Mouse (Mus musculus) midbrain, embryonic 15.5 days (tissue): ENCODE results near the gene Olfr625-ps1. TPM values are rescaled to one million over a fixed set of nuclear protein-coding genes. Genes with fewer than 3 reads are reported as not detected.
"Not testable (repeated sequence)": the region's sequence is repeated elsewhere in the genome, so short reads cannot be mapped to it uniquely, and the experiment has no call there.

Experiments
- ATAC-seq: fragments of 200-750 bp; cut with Nextera tagmentation; replicated peaks from 2 replicates; pipeline ENCODE4 v1.8.0; 2017; ENCODE audit warnings: moderate TSS enrichment
- H3K27ac ChIP-seq: fragments of 300-500 bp; sonication (generic); 2 replicates; pipeline ENCODE4 v1.5.1; 2015; ENCODE audit warnings: mild to moderate bottlenecking, inconsistent platforms
- H3K27me3 ChIP-seq: fragments of 300-500 bp; sonication (generic); replicated peaks from 2 replicates; pipeline ENCODE4 v1.6.1; 2015; ENCODE audit warnings: inconsistent platforms
- H3K36me3 ChIP-seq: fragments of 300-500 bp; sonication (generic); replicated peaks from 2 replicates; pipeline ENCODE4 v1.6.1; 2015; ENCODE audit warnings: inconsistent platforms
- H3K4me1 ChIP-seq: fragments of 300-500 bp; sonication (generic); 2 replicates; pipeline ENCODE4 v1.6.1; 2015; ENCODE audit warnings: inconsistent platforms
- H3K4me2 ChIP-seq: fragments of 300-500 bp; sonication (generic); 2 replicates; pipeline ENCODE4 v1.6.1; 2015; ENCODE audit warnings: inconsistent platforms, mild to moderate bottlenecking, moderate library complexity
- H3K4me3 ChIP-seq: fragments of 300-500 bp; sonication (generic); 2 replicates; pipeline ENCODE4 v1.5.1; 2015; ENCODE audit warnings: mild to moderate bottlenecking, inconsistent platforms
- H3K9ac ChIP-seq: fragments of 300-500 bp; sonication (generic); 2 replicates; pipeline ENCODE4 v1.6.1; 2015; ENCODE audit warnings: mild to moderate bottlenecking, inconsistent platforms
- H3K9me3 ChIP-seq: fragments of 300-500 bp; sonication (generic); 2 replicates; pipeline ENCODE4 v1.6.1; 2016; ENCODE audit warnings: inconsistent platforms
- WGBS: fragments of 180-500 bp; shearing (Covaris S2); methylation state at CpG from one replicate; pipeline ENCODE4 v1.1.7; 2015; ENCODE audit warnings: mixed read lengths; 5-methylcytosine and 5-hydroxymethylcytosine counted together
- polyA plus RNA-seq: library from polyadenylated mRNA; unstranded; fragments of >200 nt; fragmentation: Nextera tagmentation; extraction: Ambion mirVana; gene quantifications from 2 replicates; pipeline ENCODE4 v1.2.1, GENCODE M21; 2015

Gene Olfr625-ps1
- not detected in 2 replicates for polyA plus RNA-seq

DNA sequence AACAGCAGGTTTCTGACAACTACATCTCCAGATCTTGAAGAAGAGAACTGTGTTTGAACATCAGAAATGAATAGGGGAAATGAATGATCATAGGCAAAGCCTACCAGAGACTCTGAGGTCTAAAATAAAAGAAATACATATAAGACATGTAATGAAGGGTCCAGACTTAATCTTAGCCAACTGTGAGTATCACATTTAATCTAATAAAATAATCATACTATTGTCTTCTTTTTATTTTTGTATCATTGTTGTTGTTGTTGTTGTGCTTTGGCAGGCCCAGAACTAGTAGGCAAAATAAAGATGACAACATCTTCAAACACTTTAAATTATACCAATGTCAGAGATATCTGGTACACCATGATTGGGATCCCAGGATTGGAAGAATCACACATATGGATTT lies at the start of gene Olfr625-ps1:
TSS of gene Olfr625-ps1 (plus strand) at position 301 of the 400 bp plus-strand sequence.
- H3K9me3 ChIP-seq, result no peaks in the 10 kb centered on the region
- no peak for ATAC-seq
- no peak within 1 kb of the TSS for H3K4me3 ChIP-seq
- no peaks in the 10 kb centered on the region for H3K36me3 ChIP-seq
- H3K27ac ChIP-seq, result no peak within 1 kb of the TSS
- H3K4me1 ChIP-seq, result no peaks in the 10 kb centered on the region
- no peak within 1 kb of the TSS for H3K9ac ChIP-seq
- no peak within 1 kb of the TSS for H3K4me2 ChIP-seq
- H3K27me3 ChIP-seq, result no peaks in the 10 kb centered on the region

DNA sequence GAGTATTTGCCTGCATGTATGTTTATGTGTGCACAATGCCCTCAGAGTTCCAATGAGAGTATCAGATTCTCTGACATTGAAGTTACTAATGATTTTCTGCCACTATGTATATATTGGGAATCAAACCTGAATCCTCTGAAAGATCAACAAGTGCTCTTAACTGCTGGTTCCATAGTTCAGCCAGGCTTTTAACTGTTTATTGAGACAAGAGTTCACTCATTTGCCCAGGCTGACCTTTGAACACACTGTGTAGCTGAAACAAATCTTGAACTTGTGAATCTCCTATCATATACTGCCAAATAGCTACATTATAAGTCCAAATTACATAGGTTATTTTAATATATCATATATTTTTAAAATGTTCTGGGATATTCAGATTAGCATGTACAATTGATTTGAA lies 45.7 kb upstream of the Olfr625-ps1 start:
- Histone ChIP-seq H3K27ac (no peak overlapping the region), H3K36me3 (no peaks in the 10 kb centered on the region), H3K27me3 (no peaks in the 10 kb centered on the region), H3K9me3 (no peaks in the 10 kb centered on the region), H3K4me2 (no peak overlapping the region), H3K4me1 (no peaks in the 10 kb centered on the region), H3K9ac (no peak overlapping the region), H3K4me3 (no peak overlapping the region)
- ATAC-seq, result no peak

DNA sequence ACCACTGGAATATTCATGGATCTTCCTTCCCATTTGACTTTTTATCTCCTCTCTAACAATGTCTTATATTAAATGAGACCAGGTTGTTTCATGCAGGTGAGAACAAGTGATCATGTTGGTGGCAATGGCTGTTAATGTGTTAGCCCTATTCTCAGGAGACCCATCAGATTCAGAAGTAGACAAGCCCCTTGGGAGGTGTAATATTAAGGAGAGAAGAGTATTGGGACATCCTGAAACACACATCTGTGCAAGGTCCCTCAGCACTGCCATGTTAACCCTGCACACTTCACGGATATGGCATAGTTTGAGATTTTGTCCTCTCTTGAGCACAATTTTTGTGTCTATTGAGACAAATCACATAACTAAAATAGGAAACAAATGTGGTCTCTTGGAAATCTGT lies 39.9 kb upstream of the Olfr625-ps1 start, which contains the start of gene Olfr622:
TSS of gene Olfr622 (minus strand) at position 101 of the 400 bp plus-strand sequence.
- WGBS, result 85% methylated on average over 1 of the region's 1 CpGs
- no peaks in the 10 kb centered on the region for H3K4me1 ChIP-seq
- H3K27me3 ChIP-seq, result no peaks in the 10 kb centered on the region
- H3K36me3 ChIP-seq, result no peaks in the 10 kb centered on the region
- no peak within 1 kb of the TSS for H3K4me3 ChIP-seq
- no peak within 1 kb of the TSS for H3K9ac ChIP-seq
- H3K27ac ChIP-seq, result no peak within 1 kb of the TSS
- H3K4me2 ChIP-seq, result no peak within 1 kb of the TSS
- no peaks in the 10 kb centered on the region for H3K9me3 ChIP-seq
- no peak for ATAC-seq

DNA sequence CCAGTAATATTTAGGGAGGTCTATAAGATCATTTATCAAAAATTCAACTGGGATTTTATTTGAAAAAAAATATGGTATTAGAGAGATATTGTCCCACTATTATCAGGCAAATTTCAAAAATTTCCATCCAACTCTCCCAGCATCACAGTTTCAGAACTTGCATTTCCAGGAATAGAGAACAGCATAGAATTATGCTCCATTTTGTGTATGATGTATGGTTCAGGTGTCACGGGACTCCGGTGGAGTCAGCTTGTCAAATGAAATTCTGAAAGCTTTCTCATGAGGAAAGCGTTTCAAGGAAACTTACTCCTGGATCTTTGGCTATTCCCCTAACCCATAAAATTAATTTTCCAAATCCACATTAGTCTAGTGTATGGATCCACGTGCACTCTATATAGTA lies 38.5 kb upstream of the Olfr625-ps1 start:
- Histone ChIP-seq H3K36me3 (no peaks in the 10 kb centered on the region), H3K4me1 (no peaks in the 10 kb centered on the region), H3K4me2 (no peak overlapping the region), H3K27me3 (no peaks in the 10 kb centered on the region), H3K27ac (no peak overlapping the region), H3K4me3 (no peak overlapping the region), H3K9me3 (no peaks in the 10 kb centered on the region), H3K9ac (no peak overlapping the region)
- ATAC-seq, result no peak
- 94% methylated on average over 4 of the region's 4 CpGs for WGBS

DNA sequence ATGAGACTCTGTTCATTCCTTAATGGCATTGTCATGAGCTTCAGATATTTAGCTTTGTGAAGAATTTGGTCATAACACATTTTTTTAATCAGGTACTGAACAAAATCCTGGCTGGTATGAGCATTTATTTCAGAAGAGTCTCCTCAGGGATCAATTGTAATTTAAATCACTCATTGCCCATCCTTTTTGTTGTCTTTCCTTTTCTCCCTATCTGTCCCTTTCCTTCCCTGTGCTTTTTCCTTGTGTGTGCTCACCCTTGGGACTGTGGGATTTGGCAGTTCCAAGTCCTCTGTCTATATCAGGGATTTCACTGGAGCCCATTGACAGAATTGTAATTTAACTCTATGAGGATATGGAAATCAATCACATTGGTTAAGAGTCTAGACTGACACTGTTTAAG lies 18.9 kb upstream of the Olfr625-ps1 start, which contains the start of gene Olfr623:
TSS of gene Olfr623 (minus strand) at position 101 of the 400 bp plus-strand sequence.
- H3K9me3 ChIP-seq, result no peaks in the 10 kb centered on the region
- no peak within 1 kb of the TSS for H3K9ac ChIP-seq
- H3K4me3 ChIP-seq, result no peak within 1 kb of the TSS
- ATAC-seq, result no peak
- H3K4me1 ChIP-seq, result no peaks in the 10 kb centered on the region
- no peaks in the 10 kb centered on the region for H3K27me3 ChIP-seq
- H3K36me3 ChIP-seq, result no peaks in the 10 kb centered on the region
- H3K4me2 ChIP-seq, result no peak within 1 kb of the TSS
- H3K27ac ChIP-seq, result no peak within 1 kb of the TSS

DNA sequence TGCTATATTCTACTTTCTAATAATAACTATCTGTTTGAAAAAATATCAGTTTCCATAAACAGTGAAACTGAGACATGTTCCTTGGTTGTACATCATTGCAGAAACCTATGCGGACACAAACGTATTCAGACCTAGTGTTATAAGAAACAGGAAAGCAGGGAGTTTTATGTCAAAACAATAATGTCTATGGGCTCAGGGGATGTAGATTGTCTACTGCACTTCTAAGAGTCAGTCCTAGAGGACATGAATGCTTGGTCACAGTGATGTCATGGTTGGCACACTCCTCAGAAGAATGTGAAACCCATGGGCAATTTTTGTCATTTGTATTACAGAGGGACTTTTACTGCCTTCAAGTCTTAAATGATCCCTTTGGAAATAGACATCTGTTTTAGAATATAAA lies 11.4 kb upstream of the Olfr625-ps1 start, which contains the start of gene Olfr624:
TSS of gene Olfr624 (minus strand) at position 101 of the 400 bp plus-strand sequence.
- Histone ChIP-seq H3K9me3 (no peaks in the 10 kb centered on the region), H3K27me3 (no peaks in the 10 kb centered on the region), H3K4me1 (no peaks in the 10 kb centered on the region), H3K27ac (no peak within 1 kb of the TSS), H3K9ac (no peak within 1 kb of the TSS), H3K4me3 (no peak within 1 kb of the TSS), H3K4me2 (no peak within 1 kb of the TSS), H3K36me3 (no peaks in the 10 kb centered on the region)
- WGBS, result over 99% methylated on average over 2 of the region's 2 CpGs
- no peak for ATAC-seq

DNA sequence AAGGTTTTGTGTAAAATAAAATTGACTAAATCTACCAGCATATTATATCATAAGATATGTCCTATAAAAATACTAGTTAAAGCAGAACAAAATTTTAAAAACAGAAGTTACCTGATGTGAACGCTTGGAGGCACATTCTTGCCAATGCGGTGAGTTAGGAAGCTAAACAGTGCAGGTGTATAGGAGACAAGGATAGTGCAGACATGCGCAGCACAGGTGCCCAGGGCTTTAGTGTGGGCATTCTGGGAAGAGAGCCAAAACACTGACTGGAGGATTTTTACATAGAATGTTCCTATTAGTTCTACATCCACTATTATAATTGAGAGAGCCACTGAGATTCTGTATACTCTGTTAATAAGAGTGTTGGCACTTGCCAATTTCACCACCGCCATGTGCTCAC lies 16.9 kb downstream of the Olfr625-ps1 start:
- WGBS, result 90% methylated on average over 4 of the region's 4 CpGs
- no peaks in the 10 kb centered on the region for H3K27me3 ChIP-seq
- ATAC-seq, result no peak

DNA sequence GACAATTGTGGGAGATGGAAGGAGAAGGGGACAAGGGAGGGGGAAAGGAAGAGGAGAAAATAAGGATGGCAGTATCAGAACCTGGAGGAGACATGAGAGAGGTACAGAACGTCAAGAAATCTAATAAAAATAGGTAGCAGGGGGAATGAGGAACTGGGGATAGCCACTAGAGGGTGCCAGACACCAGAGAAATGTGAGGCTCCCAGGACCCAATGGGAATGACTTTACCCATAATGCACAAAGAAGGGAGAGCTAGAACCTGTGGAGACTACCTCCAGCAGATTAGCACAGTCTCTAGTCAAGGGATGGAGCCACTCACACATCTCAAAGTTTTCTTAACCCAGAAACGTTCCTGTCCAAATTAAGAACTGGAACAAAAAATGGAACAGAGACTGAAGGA lies 29.5 kb downstream of the Olfr625-ps1 start:
- 29% methylated on average over 2 of the region's 2 CpGs for WGBS
- no peaks in the 10 kb centered on the region for H3K36me3 ChIP-seq
- H3K27me3 ChIP-seq, result no peaks in the 10 kb centered on the region
- no peak overlapping the region for H3K27ac ChIP-seq
- H3K9me3 ChIP-seq, result no peaks in the 10 kb centered on the region
- H3K9ac ChIP-seq, result no peak overlapping the region
- H3K4me3 ChIP-seq, result no peak overlapping the region
- no peak for ATAC-seq
- no peak overlapping the region for H3K4me2 ChIP-seq
- H3K4me1 ChIP-seq, result no peaks in the 10 kb centered on the region

More for the DNA sequence above, 16.9 kb downstream of the Olfr625-ps1 start:
- no peaks in the 10 kb centered on the region for H3K4me1 ChIP-seq
- no peak overlapping the region for H3K9ac ChIP-seq
- no peak overlapping the region for H3K4me2 ChIP-seq
- no peak overlapping the region for H3K4me3 ChIP-seq
- H3K36me3 ChIP-seq, result no peaks in the 10 kb centered on the region
- no peaks in the 10 kb centered on the region for H3K9me3 ChIP-seq
- H3K27ac ChIP-seq, result no peak overlapping the region

DNA sequence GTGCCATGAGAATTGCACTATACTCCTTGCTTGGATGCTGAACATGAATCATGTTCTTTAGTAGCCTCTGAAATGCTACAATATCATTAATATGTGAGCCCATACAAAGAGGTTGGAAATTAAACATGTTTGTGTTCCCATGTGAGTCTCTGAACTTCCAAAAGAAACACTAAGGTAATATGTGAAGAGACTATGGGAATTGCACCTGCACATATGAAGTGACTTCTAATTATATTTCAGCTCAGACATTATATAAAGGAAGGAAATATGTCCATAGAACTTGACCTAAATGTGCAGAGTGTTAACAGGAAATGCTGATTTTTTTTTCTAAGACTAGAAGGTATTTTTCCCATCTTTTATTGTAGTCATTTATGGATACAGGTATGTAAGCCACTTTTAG lies 31.9 kb downstream of the Olfr625-ps1 start, which contains the start of gene Olfr243:
TSS of gene Olfr243 (plus strand) at position 301 of the 400 bp plus-strand sequence.
- Histone ChIP-seq H3K4me1 (no peaks in the 10 kb centered on the region), H3K36me3 (no peaks in the 10 kb centered on the region), H3K27ac (no peak within 1 kb of the TSS), H3K4me3 (no peak within 1 kb of the TSS), H3K9ac (no peak within 1 kb of the TSS), H3K4me2 (no peak within 1 kb of the TSS), H3K9me3 (no peaks in the 10 kb centered on the region), H3K27me3 (no peaks in the 10 kb centered on the region)
- no peak for ATAC-seq

DNA sequence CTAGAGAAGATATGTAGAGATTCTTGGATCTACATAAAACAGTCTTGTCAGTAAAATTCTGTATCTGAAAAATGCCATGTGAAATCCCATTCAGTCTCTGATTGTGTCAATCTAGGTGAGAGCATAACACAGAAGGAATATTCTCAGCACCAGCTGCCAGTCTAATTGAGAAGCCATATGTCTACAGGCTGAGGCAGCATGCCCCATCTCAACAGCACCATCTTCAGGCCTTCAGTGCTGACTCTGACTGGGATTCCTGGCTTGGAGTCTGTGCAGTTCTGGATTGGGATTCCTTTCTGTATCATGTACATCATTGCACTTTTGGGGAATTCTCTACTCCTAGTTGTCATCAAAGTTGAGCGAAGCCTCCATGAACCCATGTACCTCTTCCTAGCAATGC lies 33.9 kb downstream of the Olfr625-ps1 start:
- H3K4me3 ChIP-seq, H3K27me3 ChIP-seq, ATAC-seq, H3K36me3 ChIP-seq, H3K4me1 ChIP-seq, H3K27ac ChIP-seq, H3K9ac ChIP-seq, H3K9me3 ChIP-seq, H3K4me2 ChIP-seq: not testable (repeated sequence)
- 89% methylated on average over 1 of the region's 1 CpGs for WGBS

DNA sequence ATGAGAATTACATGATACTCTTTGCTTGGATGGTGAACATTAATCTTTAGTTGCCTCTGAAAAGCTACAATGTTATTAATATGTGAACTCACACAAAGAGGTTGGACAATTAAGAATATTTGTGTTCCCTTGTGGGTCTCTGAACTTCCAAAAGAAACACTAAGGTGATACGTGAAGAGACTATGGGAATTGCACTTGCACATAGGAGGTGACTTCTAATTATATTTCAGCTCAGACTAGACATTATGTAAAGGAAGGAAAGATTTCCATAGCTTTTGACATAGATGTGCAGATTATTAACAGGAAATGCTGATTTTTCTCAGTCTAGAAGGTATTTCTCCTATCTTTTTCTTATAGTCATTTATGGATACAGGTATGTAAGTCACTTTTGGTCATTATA lies 47.6 kb downstream of the Olfr625-ps1 start, which contains the start of gene Olfr628:
TSS of gene Olfr628 (plus strand) at position 301 of the 400 bp plus-strand sequence.
- H3K4me1 ChIP-seq, result no peaks in the 10 kb centered on the region
- H3K36me3 ChIP-seq, result no peaks in the 10 kb centered on the region
- H3K27ac ChIP-seq, result no peak within 1 kb of the TSS
- 90% methylated on average over 1 of the region's 1 CpGs for WGBS
- H3K9me3 ChIP-seq, result no peaks in the 10 kb centered on the region
- H3K4me2 ChIP-seq, result no peak within 1 kb of the TSS
- no peak for ATAC-seq
- H3K4me3 ChIP-seq, result no peak within 1 kb of the TSS
- no peaks in the 10 kb centered on the region for H3K27me3 ChIP-seq
- no peak within 1 kb of the TSS for H3K9ac ChIP-seq
